Mouse (Mus musculus): ENCODE results near the gene Osbpl10.

DNA sequence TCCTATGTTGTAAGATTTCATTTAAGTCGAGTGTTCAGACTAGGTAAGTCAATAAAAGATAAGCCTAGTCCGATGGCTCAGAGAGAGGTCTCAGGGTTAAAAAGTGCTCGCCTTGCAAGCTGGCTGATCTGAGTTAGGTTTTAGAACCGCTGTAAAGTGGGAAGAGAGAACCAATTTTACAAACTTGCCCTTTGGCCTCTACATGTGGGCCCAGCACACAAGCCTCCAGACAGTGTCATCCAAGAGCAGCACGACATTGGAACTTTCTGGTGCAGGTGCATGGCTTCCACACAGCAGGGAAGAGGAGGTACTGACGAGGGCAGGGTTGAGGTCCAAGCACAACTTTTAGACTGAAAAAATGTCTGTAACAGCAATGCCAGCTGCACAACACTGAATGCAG, 296.4 kb downstream of the Osbpl10 start:
- TF ChIP-seq CTCF (IDR thresholded peaks at IDR 0.05; ENCODE audit: insufficient read depth, low read length), result no peak
- no peak for TF ChIP-seq POLR2A (IDR thresholded peaks at IDR 0.05; ENCODE audit: borderline replicate concordance, extremely low read depth, low read depth, low read length)

Data from lung, adult 2 months (tissue).